Mouse (Mus musculus) bone marrow macrophage, adult 2 months (primary cell): Measurements from ENCODE around the gene Hectd2. TPM values are rescaled to one million over a fixed set of nuclear protein-coding genes. Genes with fewer than 3 reads are reported as not detected.

Source experiments
- H3K27ac ChIP-seq: 2 replicates; pipeline ENCODE4 v1.5.1; 2012; ENCODE audit warnings: low read depth, low read length; ENCODE audit not compliant: insufficient read depth
- H3K4me1 ChIP-seq: 2 replicates; pipeline ENCODE4 v1.6.1; 2012; ENCODE audit warnings: low read length; ENCODE audit not compliant: control insufficient read depth, insufficient read depth
- H3K4me3 ChIP-seq: 2 replicates; pipeline ENCODE4 v1.5.1; 2012; ENCODE audit warnings: mild to moderate bottlenecking, low read length, moderate library complexity; ENCODE audit not compliant: insufficient read depth
- CTCF ChIP-seq: IDR thresholded peaks from 2 replicates; pipeline ENCODE4 v1.5.1; 2012; ENCODE audit warnings: low read depth, mild to moderate bottlenecking, low read length, moderate library complexity
- POLR2A ChIP-seq: IDR thresholded peaks from 2 replicates; pipeline ENCODE4 v1.6.1; 2012; ENCODE audit warnings: mild to moderate bottlenecking, low read depth, low read length, borderline replicate concordance
- polyA plus RNA-seq: library from polyadenylated mRNA; stranded (reverse); fragments of >200 nt; gene quantifications from 2 replicates; pipeline ENCODE4 v1.2.4, GENCODE M21; 2012; ENCODE audit not compliant: missing spikeins, insufficient read depth, insufficient read length

Hectd2 gene
- polyA plus RNA-seq, 1 experiment, result 2.3 TPM

DNA sequence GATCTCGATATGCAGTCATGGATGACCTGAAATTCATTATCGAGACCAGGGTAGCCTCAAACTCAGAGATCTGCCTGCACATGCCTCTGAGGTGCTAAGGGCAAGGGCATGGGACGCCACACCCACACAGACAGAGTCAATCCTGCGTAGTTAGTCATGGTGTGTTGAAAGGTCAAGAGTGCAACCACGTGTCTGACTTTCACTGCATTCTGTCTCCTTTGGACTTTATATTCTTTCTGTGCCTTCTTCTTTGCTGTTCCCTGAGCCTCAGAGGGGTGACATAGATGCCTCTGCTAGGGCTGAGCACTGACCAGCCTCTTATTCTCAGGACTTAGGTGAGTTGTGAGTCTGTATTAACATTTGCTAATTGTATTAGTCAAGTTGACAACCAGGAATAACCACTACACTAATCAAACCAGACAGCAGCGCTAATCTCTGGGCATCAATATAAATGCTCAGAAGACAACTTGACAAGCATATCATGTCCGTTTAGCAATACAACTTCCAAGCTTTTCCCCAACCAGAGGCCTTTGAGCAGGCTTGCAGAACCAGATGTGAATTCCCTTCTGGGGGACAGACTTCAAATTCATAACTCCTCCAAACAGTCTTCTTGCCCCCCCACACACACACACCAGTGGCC is 83.6 kb downstream of the Hectd2 start:
- Histone ChIP-seq H3K4me1 (peaks cover 23% of the 10 kb centered on the region), H3K4me3 (no peak overlapping the region), H3K27ac (no peak overlapping the region)
- TF ChIP-seq POLR2A (no peak), CTCF (no peak)

DNA sequence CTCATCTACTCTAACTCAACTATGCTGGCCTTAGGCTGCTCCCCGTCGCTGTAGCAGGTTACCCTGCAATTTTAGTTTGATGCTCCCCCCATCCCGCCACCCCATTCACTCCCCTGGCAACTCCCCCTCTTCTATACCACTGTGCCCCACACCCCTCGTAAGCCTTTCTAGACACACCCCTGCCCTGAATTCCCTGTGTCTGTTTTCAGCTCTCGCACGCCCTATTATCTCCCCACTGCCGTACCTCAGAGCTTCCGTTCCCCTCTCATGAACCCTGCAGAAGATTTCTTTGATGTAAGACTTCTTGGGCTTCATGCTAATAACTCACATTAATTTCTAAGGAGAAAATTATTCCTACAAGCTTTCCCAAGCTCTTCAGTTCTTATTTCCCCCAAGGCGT is 84.6 kb downstream of the Hectd2 start:
- TF ChIP-seq CTCF (no peak), POLR2A (no peak)
- Histone ChIP-seq H3K4me3 (no peak overlapping the region), H3K27ac (no peak overlapping the region), H3K4me1 (peaks cover 23% of the 10 kb centered on the region)

DNA sequence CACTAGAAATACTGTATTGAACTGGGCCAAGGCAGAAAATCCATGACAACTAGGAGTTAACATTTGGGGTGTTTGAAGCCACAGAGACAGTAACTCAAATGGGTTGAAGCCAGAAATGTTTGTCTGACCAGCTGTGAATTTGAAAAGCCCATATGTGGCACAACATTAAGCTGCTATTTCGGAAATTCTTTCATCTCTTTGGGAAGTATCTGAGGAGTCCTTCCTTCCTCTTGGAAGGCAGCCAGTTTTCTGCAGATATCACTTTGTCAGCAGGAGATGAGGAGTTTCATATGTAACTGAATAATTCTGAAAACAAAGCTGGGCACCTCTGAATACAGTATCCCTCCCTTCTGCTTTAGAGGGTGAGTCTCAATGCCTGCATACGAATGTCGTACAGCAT is 86.7 kb downstream of the Hectd2 start:
- Histone ChIP-seq H3K4me3 (no peak overlapping the region), H3K4me1 (peaks cover 20% of the 10 kb centered on the region), H3K27ac (peak overlapping the region; percentile 66)
- no peak for TF ChIP-seq CTCF
- no peak for TF ChIP-seq POLR2A

DNA sequence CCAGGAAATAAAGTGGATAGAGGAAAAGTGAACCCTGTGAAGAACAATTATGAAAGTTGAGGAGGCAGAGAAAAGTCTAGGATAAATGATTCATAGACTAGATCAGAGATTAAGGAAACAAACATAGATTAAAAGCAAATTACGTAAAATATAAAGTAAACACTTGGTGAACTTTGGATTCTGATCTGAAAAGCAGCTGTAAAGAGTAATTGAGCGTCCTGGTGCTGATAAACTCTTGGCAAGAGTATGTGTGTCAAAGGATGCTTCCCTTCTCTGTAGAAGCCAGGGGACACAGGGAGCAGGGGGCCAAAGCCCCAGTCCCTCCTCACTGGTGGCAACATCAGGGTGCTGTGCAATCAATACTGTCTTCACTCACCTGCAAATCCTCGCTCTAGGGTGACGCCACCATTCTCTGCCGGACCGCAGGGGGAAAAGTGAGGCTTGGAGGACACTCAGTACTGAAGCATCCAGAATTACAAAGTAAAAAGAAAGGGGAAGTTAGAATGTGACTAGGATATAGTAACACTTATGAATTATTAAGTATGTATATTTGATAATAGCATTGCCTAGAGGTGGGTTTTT is 91.0 kb downstream of the Hectd2 start:
- TF ChIP-seq POLR2A, result no peak
- H3K4me3 ChIP-seq, result no peak overlapping the region
- no peak overlapping the region for H3K27ac ChIP-seq
- H3K4me1 ChIP-seq, result peaks cover 16% of the 10 kb centered on the region

DNA sequence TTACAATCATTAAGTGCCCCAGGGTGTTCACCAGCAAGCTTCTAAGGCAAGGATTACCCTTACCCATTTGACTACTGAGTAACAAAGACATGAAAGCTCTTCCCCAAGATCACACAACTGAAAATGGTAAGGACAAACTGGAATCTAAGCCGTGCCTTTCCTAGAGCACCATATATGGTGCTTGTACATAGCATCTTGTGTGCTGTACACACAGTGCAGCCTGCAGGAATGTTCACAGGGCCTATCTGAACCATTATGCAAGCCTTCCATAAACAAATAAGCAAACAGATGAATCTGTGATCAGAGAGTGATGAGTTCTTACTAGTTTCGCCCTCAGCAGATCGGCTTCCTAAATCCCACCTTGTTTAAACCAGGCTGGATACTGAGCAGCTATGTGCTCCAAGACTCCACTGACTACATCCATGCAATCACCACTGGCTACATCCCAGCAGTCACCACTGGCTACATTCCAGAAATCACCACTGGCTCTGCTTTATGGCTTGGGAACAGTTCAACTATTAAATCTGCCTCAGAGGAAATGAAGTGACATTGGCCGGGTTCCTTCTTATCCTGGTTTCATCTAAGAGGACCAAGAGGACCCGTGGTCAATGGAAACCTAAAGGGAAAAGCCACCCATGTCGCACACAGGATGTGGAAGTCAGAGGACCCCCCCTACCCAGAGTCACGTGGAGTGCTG is 91.8 kb downstream of the Hectd2 start:
- Histone ChIP-seq H3K4me1 (peaks cover 10% of the 10 kb centered on the region), H3K4me3 (no peak overlapping the region), H3K27ac (no peak overlapping the region)
- TF ChIP-seq POLR2A (no peak), CTCF (no peak)

DNA sequence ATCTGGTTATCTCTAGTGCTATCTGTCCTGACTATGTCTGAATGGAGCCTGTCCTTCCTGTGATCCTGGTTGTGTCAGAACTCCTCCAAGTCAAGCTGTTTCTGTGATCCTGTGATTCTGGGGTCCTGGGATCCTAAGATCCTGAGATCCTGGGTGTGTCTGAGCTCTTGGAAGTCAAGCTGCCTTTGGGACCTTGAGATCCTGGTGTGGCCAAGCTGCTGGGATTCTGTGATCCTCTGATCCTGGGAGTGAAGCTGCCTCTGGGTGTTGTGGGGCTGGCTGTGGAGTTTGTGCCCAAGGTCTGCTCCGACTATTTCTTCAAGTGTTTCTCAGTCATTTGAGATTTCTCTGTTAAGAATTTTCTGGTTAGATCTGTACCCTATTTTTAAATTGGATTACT is 98.2 kb downstream of the Hectd2 start:
- H3K4me3 ChIP-seq, result no peak overlapping the region
- H3K4me1 ChIP-seq, result no peaks in the 10 kb centered on the region
- TF ChIP-seq POLR2A (no peak), CTCF (no peak)
- no peak overlapping the region for H3K27ac ChIP-seq

DNA sequence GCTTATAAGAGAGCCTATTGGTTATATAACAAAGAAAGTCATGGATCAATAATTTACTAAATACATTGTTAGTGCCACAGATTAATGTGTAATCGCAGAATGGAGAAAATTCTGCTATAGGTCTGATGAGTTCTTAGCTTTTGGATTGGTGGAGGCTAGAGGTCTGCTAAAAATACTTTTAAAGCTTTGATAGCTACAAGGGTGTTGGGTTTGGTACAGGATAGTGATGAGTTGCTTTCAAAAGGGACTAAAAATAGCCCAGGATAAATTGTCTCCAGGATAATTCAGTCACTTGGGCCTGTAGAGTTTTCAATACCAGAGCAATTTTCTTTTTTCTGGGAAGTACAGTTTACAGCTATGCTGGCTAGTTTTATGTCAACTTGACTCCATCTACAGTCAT is 108.3 kb downstream of the Hectd2 start:
- H3K4me1 ChIP-seq, result no peaks in the 10 kb centered on the region
- no peak overlapping the region for H3K4me3 ChIP-seq
- no peak for TF ChIP-seq CTCF
- no peak for TF ChIP-seq POLR2A
- no peak overlapping the region for H3K27ac ChIP-seq

DNA sequence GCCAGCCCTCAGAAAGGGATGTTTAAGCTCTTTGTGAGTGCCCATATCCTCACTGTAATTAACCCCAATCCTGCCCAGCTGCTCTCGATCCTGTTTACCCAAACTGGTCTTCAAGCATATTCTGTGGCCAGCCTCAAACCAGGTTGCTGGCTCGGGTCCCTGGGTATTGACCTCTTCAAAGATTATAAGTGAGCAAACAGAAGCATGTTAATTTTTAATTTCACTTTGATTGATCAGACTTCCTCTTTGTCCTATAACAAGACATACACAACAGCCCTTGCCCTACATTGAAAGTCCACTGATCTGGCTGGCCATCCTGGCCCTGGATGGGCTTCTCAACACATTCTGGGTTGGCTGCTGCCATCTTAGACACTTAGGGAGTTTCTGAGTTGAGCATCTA is 109.5 kb downstream of the Hectd2 start:
- TF ChIP-seq CTCF (no peak), POLR2A (no peak)
- Histone ChIP-seq H3K4me3 (no peak overlapping the region), H3K27ac (no peak overlapping the region), H3K4me1 (no peaks in the 10 kb centered on the region)

DNA sequence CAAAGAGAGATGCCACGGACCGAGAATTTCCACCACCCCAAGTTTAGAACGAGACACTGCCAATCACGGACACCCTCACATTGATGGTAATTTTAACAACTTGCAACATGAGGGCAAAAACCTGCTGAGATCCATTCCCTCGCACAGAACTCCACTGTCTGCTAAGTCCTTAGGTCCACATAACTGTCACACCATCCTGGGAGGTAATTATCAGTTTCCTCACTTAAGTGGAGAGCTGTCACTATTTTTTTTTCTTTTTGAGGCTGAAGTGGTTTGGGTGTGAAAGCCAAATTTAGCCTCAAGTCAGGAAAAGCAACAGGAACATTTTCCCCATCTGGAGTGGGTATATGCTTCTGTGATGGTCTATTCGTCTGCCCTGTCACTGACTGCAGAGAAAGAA is 110.0 kb downstream of the Hectd2 start:
- Histone ChIP-seq H3K4me1 (no peaks in the 10 kb centered on the region), H3K27ac (no peak overlapping the region), H3K4me3 (no peak overlapping the region)
- TF ChIP-seq POLR2A, result no peak
- TF ChIP-seq CTCF, result no peak

DNA sequence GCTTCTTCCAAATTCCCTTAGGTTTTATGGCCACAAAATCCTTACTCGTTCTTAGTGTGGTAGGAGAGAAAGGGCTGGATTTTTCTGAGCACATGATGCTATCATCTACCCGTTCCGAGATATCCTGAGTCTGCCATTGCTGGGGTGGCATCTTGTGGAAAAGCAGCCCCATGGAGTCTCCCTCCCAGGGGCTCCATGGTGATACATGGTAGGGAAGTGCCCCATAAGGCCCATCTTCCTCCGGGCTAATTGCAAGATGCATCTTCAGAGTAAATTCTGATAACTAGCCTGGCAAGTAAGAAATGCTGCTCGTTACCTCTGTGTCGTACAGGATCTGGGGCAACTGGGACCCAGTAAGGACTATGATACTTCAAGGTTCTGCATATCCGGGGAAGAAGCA is 110.8 kb downstream of the Hectd2 start:
- Histone ChIP-seq H3K4me1 (no peaks in the 10 kb centered on the region), H3K27ac (no peak overlapping the region), H3K4me3 (no peak overlapping the region)
- TF ChIP-seq POLR2A (no peak), CTCF (no peak)

DNA sequence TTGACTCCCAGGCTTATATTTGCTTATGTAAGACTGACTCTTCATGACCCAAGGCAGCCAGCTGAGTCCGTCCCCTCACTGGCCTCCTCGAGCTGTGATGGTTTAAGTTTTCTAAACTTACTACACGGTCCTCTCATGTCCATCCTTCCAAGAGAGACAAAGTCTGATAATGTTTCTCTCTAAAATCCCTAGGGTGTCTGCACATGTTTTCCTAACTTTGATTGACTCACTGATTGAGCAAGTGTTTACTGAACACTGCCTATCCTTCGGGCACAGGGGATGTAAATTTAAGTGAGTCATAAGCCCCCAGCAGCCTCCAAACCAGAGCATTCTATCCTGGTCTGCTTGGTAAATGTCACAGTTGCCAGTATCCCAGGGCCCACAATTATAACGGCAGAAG is 111.2 kb downstream of the Hectd2 start:
- TF ChIP-seq POLR2A (no peak), CTCF (no peak)
- no peak overlapping the region for H3K4me3 ChIP-seq
- H3K27ac ChIP-seq, result no peak overlapping the region

More for the DNA sequence above, 111.2 kb downstream of the Hectd2 start:
- H3K4me1 ChIP-seq, result no peaks in the 10 kb centered on the region
